Mouse (Mus musculus) left cerebral cortex, adult 2 months (tissue): ENCODE data around the gene Sco1. TPM values are rescaled to one million over a fixed set of nuclear protein-coding genes. Genes with fewer than 3 reads are reported as not detected.

Experiments used
- DNase-seq, 2 experiments: peaks; one replicate each; pipeline ENCODE4 v3.0.0; 2021 to 2022; ENCODE audit warnings: low spot score in 2 of 2, mixed read lengths in 1 of 2; ENCODE audit errors: extremely low spot score in 1 of 2
- H3K27ac ChIP-seq: fragments of 200-600 bp; 2 replicates; pipeline ENCODE4 v1.8.1; 2022
- H3K4me3 ChIP-seq: fragments of 200-600 bp; 2 replicates; pipeline ENCODE4 v1.8.1; 2022
- CTCF ChIP-seq: fragments of 200-600 bp; IDR thresholded peaks from 2 replicates; pipeline ENCODE4 v1.8.1; 2022; ENCODE audit warnings: antibody characterized with exemption, mild to moderate bottlenecking, moderate library complexity
- intact Hi-C: fragments of 180-260 bp; cut with DNase I; formaldehyde crosslinking; loops from one replicate; pipeline ENCODE4 v1.15.1; 2025
- microRNA-seq, 2 experiments: library from miRNA; unstranded; fragments of <30 nt; microRNA quantifications; one replicate each; pipeline ENCODE4 v1.2.0; 2021
- total RNA-seq, 2 experiments: library from RNA; stranded (reverse); gene quantifications; 2 replicates each; pipeline ENCODE4 v1.2.3; 2021

Gene Sco1
- total RNA-seq, 2 experiments from 2014 or later: 10.2 to 11.2 TPM

DNA sequence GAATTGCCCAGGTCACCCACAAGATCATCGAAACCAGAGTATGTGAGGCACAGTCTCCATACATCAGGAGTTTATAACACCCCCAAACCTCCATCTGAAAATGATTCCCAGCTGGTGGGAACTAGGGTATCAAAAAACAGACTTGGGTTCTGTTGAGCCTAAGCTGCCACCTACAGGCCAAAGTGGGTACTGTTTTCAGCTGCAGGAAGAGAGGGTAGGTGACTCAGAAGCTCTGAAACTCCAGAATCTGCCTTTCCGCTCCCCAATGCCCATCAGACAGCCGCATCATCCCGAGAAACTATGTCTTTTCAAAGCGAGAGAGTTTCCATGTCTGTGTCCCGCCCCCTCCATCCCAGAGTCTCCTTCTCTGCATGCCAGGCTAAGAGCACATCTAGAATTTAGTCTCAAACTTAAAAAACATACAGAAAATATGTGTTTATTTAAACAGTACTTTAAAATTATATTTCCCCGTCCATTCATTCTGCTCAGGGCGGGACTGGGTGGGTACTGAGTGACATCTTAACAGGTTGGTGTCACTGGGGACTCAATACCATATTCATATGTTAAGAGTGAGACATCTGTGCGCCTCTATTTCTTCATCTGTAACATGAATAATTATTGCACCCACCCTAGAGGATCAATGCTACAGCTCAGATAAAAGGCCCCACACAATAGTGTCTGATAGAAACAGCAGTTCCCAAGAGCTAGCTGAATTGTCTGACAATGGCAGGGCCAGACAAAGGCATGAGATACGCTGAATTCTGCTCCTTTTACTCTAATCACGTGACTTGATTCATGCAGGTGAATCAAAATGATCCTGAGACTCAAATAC, 59.8 kb downstream of the Sco1 start:
- intact Hi-C loops: loop anchor here (1.0 to 10.0 kb wide), 5 partner anchors 123 to 693 kb away; partner anchors contain the start of gene Gas7
- TF ChIP-seq CTCF: peak; percentile 83
- H3K27ac ChIP-seq: no peak overlapping the region
- peak; percentile 63 to 77 for DNase-seq
- H3K4me3 ChIP-seq: no peak overlapping the region

- DNase-seq: peak; percentile 71 to 81
- TF ChIP-seq CTCF: peak; percentile 82
- intact Hi-C loops: loop anchor here (1.0 to 10.0 kb wide), 5 partner anchors 122 to 692 kb away; partner anchors contain the start of gene Gas7
- Histone ChIP-seq H3K4me3 (no peak overlapping the region), H3K27ac (no peak overlapping the region)
Observed at GRCm38 (mm10) chr11:67112851-67113202, 60.4 kb downstream of the Sco1 start.

- intact Hi-C loops: loop anchor here (2.0 to 10.0 kb wide), 4 partner anchors 121 to 691 kb away; partner anchors contain the start of gene Gas7
- Histone ChIP-seq H3K4me3 (no peak overlapping the region), H3K27ac (no peak overlapping the region)
- TF ChIP-seq CTCF: no peak
- DNase-seq: no peak
Observed at GRCm38 (mm10) chr11:67113381-67113780, 60.9 kb downstream of the Sco1 start.

DNA sequence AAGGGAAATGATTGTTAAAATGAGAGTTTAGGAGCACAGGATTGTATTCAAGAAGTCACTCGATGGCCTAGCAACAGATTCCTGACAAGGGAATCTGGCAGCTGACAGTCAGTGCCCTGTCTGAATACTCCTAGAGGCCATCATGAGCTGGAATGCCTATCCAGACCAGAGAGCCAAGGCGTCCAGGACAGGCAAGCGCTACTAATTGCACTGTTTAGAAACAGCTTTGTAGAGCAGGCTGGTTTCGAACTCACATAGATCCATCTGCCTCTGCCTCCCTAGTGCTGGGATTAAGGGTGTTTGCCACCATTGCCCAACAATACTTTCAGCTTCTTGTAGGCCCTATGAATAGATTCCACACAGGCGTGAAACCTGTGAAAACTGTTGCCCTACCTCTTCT, 61.8 kb downstream of the Sco1 start:
- no peak overlapping the region for H3K27ac ChIP-seq
- no peak for DNase-seq
- no peak overlapping the region for H3K4me3 ChIP-seq
- intact Hi-C loops: loop anchor here (5.0 to 10.0 kb wide), 3 partner anchors 343 to 691 kb away; partner anchors contain the start of gene Gas7
- TF ChIP-seq CTCF: no peak

DNA sequence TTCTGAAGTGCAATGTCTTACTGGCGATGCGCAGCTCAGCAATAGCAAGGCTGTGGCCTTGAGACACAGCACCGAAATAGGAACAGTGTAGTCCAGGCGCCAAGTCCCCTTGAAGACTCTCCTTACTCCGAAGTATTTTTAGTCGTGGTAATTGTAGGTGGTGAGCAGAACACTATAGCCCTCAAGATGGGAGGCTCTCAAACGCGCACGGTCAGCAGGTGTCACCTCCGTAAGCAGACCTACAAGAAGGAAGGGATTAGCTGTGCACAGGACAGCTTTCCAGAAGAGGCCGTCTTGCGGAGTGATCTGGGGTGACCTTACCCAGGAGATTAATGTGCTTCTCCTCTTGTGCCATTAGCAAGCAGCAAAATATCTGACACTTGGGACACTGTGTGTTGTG, 62.4 kb downstream of the Sco1 start:
- H3K27ac ChIP-seq: no peak overlapping the region
- H3K4me3 ChIP-seq: no peak overlapping the region
- TF ChIP-seq CTCF: no peak
- no peak for DNase-seq
- intact Hi-C loops: loop anchor here (5.0 to 10.0 kb wide), 4 partner anchors 177 to 690 kb away; partner anchors contain the start of gene Gas7

Small RNA genes within 50 kb of the gene (microRNA-seq; reads per million reads assigned to microRNA genes)
- 0 to 1.2 reads per million in 2 experiments for gene Mir6923

Other genes starting within 250 kb of the Sco1 start
- gene Pirt, start 140.7 kb upstream of the Sco1 start, total RNA-seq: under 1 TPM; 0.16 to 0.23 TPM
- gene Tmem238l, start 96.0 kb upstream of the Sco1 start, total RNA-seq: not detected
- under 1 TPM; 0.56 to 0.79 TPM for gene Tmem220, start 27.5 kb upstream of the Sco1 start, total RNA-seq
- 10 to 100 TPM; 24.2 to 24.8 TPM for gene Adprm, start 76 bp upstream of the Sco1 start, total RNA-seq
- 1 to 10 TPM; 4.7 to 6.0 TPM for gene Myh3, start 25.6 kb downstream of the Sco1 start, total RNA-seq
- under 1 TPM; 0.43 to 0.61 TPM for gene Myh2, start 118.4 kb downstream of the Sco1 start, total RNA-seq
- gene Myh1, start 147.4 kb downstream of the Sco1 start, total RNA-seq: under 1 TPM; 0.21 to 0.25 TPM
- gene Myh4, start 185.4 kb downstream of the Sco1 start, total RNA-seq: under 1 TPM; 0.18 to 0.26 TPM
- under 1 TPM; 0.40 to 0.57 TPM for gene Myh8, start 224.5 kb downstream of the Sco1 start, total RNA-seq